Mouse (Mus musculus) embryonic fibroblast, embryonic 13.5 days (primary cell): ENCODE measurements around the gene Phf24.

Experiments
- CTCF ChIP-seq: IDR thresholded peaks from 2 replicates; pipeline ENCODE4 v1.5.1; 2011; ENCODE audit warnings: mild to moderate bottlenecking, control low read depth, low read length, moderate library complexity, borderline replicate concordance; ENCODE audit not compliant: insufficient read depth
- POLR2A ChIP-seq: IDR thresholded peaks from 2 replicates; pipeline ENCODE4 v1.6.1; 2011; ENCODE audit warnings: low read depth, mild to moderate bottlenecking, control low read depth, low read length, moderate library complexity

DNA sequence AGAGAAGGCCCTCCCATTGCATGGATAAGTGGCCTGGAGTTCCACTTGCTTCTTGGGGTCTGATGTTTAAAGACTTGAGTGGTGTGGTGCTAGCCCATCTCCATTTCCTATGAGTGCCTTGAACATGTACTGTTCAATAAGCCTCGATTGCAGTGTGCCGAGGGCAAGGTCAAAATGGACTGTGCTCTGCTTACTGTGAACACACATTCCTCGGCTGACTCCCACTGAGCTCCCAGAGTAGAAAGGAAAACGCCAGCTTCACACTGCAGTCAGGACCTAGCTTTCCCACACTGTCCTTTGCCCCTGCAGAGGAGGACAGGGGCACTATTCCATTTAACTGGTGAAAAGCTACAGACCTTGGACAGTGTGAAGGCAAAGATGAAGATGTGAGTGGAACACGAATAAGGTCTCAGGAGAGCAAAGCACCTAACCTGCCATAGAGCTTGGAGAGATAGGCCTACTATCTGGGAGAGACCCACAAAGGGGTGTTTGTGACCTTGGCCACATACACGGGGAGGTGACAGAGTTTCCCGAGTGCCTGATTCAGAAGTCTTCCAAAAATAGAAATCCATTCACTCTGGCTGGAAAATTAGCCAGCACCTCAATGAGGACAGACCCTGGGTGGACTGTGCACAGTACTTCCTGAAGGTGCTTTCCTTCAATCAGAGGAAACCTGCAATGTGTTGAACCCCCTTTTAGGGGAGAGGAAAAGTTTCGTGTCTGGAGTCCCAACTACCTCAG, 15.9 kb downstream of the Phf24 start:
- TF ChIP-seq CTCF (no peak), POLR2A (no peak)
